Mouse (Mus musculus) layer of hippocampus, adult 9-11 months (tissue): ENCODE measurements around the gene Fam196a.

Experiments
- DNase-seq: peaks from one replicate; pipeline ENCODE4 v3.0.0; 2022

The Fam196a gene

DNA sequence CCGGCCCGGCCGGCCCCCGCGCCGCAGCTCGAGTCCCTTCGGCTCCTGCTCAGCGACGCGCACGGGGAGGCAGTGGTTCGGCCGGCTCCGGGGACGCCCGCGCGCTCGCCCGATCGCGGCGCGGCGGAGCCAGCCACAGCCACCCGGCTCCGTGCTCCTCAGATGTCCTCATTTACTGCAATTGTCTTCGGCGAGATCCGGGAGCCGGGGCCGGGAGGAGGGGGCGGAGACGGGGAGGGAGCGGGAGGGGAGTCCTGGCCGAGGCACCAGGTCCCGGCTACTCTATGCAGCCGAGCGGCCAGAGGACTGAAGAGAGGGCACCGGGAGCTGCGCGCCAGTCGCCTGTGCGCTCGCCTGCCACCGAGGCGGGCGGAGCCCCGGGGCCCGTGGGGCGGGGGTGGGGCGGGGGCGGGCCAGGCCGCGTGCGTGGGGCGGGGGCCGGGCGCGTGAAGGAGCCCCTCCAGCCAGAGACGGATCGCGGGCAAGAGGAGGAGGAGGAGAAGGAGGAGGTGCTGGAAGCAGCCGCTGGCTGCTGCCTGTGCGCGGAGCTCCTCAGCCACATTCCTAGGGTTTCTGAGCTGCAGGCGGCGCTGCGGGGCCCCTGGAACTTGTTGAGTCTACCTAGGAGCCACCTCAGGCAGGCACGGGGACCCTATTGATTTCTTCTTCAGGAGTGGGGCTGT is at the start of gene Fam196a:
Gene Fam196a (minus strand): TSS at position 504 of the 683 bp plus-strand sequence.
- DNase-seq: peak; percentile 59

DNA sequence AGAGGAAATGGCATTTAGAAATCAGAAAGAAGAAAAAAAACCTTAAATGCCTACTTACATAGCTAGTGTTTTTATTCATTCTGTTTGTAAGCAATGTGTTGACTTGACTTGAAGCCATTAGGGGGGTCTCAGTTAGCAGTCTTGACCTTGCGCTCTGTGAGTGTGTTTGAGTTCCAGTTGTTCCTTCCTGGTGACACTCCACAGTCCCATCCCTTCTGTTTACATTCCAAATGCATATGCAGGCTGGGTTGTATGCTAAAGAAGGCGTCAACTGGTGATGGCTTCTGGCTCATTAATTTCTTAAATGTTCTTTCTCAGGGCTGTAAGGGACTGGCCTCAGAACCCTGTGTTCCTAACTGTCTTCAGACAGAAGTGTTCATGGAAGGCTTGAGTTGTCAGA is 23.4 kb upstream of the Fam196a start:
- no peak for DNase-seq

DNA sequence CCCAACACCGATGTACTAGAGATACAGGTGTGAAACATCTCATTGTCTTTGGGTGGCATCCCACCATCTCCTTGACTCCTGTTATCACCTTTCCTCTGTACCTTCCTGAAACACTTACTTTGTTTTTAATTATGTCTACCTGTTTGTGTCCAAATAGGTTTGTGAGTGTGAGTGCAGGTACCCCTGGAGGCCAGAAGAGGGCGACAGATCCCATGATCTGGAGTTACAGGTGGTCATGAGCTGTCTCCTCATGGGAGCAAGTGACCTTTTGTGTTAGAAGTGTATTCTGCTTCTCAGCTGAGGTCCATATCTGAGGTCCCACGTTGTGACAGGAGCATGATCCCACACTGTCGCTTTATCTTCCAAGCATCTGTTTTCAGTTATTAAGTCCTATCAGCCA is 22.6 kb upstream of the Fam196a start:
- no peak for DNase-seq

DNA sequence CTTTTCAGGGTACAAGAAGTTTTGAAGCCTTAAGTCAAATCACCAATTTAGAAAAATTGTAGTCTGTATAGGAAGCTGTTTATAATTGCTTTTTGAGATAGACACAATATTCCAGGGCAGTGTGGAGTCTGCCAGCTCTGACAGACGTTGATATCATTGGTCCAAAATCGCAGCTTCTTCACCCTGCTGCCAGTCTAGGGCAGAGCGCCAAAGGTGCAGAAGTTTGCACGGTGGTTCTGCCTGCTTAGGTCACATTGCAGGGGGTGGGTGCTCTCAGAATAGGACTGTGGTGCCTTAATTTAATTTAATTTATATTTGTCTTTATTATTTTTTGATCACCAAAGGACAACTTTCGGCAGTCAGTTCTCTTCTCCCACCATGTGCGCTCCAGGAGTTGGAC is 20.9 kb upstream of the Fam196a start:
- no peak for DNase-seq

DNA sequence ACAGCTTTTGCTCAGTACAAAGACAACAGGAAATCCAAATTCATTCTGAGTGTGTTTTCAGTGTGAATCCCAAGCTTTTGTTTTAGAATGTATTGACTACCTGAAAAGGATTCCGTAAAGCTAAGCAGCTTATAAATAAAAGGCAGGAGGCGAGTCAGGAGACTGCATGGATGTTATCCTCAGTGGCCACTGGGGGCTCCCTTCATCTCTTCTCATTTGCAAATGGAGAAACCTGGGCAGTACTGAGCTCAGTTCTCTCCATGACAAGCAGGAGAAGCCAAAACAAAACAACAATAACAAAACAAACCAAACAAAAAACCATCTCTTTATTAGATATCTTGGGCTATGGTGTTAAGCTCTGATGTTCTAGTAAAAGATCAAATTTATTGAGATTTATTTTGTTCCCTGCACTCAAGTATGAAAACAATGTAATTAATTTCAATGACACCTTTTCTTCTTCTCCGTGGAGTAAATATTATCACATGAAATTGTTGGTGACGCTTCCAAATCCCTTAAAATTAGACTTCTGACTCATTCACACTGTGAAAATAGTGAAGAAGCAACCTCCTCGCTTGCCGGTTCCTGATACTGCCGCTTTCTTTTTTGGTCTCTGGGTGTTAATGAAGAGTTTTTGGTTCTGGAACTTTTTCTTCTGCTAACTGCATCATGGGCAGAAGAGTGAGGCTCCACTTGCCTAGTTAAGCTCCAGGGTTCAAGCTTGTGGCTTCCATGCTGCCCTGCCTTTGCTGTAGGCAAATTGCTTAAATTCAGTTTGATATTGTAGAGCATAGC is 7.9 kb upstream of the Fam196a start:
- DNase-seq: no peak

DNA sequence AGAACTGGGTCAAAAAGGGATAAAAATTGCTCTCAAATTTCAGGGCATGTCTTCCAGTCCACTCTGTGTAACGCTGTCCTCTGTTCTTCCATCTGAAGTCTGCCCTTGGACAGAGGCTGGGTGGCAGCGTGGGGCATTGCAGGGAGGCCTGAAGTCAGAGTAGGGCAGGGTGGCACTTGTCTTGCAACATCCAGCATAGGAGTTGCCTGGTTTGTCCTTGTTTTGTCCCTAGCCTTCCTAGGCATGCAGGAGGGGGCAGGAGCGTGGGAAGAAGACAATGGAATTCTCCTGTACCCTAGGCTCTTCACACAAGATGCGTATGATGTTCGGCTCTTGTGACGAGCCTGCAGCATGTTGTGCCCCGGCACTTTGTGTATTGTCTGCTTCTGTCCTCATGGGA is 5.5 kb upstream of the Fam196a start:
- no peak for DNase-seq

DNA sequence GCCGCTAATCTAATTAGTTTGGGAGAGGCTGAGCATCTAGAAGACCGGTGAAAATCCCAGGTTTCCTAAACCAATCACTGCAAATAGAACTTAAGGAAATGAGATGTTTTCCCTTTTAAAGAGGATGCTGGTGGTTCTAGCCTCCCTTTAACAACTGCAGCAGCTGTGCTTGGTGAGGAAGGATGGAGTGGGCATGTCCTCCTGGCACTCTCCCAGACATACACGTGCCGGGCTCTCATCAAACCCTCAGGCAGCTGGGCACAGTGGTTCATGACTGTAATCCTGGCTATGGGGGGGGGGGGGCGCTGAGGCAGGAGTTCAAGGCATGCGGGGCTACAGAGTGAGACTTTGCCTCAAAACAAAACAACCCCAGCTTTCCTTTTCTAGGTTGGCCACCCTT is 4.8 kb upstream of the Fam196a start:
- DNase-seq: no peak

- no peak for DNase-seq
Measured at GRCm38 (mm10) chr7:134941891-134942290, 3.7 kb upstream of the Fam196a start.

GRCm38 (mm10) chr7:134937471-134937926 is 731 bp downstream of the Fam196a start:
- no peak for DNase-seq

DNA sequence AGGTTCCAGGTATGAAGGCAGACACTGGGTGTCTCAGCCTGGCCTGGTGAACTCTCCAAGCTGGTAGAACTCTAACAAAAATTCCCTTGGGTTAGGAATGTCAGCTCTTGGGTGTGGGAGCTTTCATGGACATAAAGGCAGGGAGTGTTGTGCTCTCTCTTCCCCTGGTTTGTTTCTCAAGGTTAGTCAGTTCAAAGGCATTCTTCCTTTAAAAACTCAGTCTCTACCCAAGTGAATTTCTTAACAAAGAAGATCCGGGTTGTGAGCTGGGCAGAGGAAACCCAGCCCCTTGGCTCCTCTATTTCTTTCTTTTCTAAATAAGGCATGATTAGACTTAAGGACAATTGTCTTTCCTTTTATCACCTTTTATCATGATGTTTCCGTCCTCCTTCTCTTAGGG is 6.3 kb downstream of the Fam196a start:
- DNase-seq: no peak

- DNase-seq: no peak
Measured at GRCm38 (mm10) chr7:134901992-134902391, 36.2 kb downstream of the Fam196a start.

DNA sequence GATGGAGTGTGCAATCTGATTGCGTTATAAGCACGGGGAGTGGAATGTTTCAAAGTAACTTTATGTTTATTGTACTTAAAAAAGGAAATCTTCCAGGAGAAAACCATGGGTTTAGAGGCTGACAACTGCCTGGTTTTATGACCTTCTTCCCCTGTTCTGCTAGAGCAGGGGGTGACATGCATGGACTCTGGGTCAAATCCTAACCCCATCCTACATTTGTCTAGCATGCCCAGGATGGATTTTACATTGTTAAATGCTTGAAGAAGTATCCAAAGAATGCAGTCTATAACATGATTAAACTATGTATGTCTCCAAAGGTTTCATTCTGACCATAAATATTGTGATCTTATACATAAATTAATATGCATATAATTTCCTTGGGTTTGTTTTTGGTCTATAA is 38.8 kb downstream of the Fam196a start:
- no peak for DNase-seq

DNA sequence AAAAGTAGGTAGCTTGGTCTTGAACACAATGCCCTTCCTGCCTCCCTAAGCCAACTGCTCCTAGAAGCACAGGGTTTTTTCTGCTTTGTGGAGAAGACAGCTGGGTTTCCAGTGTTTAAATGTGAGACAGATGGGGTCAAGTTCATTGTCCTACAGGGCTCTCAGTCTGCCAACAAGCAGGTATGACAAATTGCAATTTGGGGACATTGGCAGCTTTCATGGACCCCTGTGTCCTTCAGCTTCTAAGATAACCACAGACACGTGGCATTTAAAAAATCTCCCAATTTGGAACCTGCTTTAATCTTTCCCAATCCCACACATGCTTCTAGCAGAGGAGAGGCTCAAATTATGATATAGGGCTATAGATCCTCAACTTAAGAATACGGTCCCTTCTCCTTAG is 43.6 kb downstream of the Fam196a start:
- DNase-seq: no peak

GRCm38 (mm10) chr7:134892972-134893371 is 45.3 kb downstream of the Fam196a start:
- DNase-seq: no peak

DNA sequence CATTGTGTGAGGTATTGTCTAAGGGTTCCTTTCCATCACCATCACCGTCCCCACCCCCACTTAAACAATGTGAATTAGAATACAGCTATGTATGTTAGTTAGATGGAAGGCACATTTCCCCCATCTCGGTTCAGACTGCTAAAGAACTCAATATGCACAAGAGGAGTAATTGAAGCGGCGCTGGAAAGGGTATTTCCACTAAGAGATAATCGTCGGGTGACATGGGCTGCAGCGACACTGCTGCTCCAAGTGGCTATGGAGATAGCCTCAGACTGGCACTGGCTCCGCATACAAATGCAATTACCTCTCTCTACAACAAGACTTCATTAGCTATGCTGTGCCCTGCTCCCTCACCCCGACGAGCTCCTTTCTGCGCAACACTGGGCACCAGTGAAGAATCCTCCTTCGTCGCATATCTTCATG is 45.8 kb downstream of the Fam196a start:
- no peak for DNase-seq

DNA sequence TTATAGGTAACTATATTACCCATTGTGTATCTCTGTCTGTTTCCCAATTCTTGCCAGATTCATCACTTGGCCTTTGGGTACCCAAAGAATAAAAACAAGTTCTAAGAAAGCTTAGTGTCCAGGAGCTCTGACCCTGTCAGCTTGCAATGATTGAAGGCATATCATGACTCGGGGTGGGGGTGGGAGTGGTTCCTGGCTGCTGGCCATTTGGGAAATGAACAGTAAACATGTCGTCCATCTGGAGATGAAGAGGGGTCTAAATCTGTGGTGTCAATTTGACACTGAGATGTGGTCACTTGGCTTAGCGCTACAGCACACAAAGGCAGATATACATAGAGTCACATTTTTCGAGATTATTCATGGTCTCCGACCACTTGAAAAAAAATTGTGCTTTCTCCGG is 54.7 kb downstream of the Fam196a start:
- no peak for DNase-seq

DNA sequence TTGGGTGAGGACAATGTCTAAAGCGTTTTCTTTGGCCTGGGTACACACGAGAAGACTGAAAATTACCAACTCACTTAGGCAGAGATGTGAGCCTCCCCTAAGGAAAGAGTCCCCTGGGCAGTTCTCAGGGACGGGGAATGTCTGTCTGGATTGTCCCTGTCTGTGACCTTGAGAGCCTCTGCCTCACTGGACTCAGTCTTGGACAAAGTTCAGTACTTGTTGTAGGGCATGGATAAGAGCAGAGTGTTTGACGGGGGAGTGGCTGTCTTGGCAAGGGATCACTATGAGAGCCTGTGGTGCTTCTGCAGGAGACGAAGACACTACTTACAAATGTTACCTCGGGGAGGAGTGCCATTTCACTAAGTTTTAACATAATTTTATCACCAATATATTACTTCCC is 57.8 kb downstream of the Fam196a start:
- DNase-seq: no peak

GRCm38 (mm10) chr7:134878985-134879384 is 59.2 kb downstream of the Fam196a start:
- DNase-seq: no peak

DNA sequence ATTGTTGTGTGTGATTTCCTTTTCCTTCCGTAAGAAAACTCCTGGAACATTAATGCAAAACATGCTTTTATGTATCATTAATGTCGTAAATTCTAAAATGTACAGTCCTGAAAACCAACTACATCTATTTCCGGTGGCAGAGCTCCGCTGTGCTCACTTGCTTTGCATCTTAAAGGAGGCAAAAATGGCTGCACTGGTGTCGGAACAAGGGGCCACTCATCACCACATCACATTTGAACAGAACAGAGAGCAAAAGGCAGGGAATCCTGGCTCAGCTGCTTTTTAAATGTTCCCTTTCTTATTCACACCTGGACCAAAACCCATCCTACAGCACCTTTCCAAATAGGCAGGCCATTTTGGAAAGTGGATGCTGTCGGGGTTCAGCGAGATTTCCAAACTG is 65.2 kb downstream of the Fam196a start:
- DNase-seq: no peak

DNA sequence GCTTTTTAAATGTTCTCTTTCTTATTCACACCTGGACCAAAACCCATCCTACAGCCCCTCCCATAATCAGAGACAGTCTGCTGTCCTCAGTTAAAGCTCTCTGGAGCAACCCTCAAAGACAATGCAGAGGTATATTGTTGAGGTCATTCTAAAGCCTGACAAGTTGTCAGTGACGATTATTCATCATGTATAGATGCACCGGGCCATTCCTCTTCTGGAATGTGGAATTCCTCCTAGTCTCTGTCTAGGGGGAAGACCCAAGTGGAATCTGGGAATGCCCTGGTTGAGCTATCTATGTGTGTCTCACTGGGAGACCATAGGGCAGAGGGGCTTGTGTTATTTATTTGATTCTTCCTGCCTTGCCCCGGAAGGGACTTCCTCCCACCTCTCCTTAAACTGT is 65.7 kb downstream of the Fam196a start:
- DNase-seq: no peak

DNA sequence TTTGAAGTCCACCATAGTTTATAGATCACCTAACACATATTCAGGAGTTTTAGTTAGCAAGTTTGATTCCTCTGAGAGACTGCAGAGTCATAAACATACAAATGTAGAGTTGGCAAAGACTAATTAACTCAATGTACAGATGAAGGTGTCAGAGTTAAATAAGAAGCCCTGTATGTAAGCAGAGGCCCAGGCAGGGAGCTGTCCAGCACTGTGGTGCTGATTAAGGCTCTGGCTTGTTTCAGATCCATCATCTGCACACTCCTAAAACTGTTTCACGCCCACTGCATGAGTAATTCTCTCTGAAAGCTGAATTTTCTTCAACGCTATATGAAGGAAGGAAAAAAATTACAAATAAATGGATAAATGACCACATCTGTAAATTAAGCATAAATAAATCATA is 74.1 kb downstream of the Fam196a start:
- peak; percentile 8 for DNase-seq

DNA sequence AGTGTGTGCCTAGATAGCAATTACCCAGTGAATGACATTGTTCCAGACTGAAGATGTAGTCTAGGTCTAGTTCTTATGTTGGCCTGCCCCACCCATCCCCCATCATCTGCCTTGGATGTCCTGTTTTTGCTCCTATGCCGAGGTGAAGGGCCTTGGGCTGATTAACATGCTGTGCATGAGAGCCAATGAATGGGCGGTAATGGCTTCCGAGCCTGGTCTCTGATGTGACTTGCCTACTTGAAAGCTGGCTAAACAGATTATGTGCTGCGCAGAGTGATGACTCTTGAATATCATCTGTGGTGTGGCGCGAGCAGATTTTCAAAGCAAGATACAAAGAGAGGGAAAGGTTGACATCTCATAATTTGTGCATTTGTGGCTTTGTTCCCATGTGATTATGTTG is 76.2 kb downstream of the Fam196a start:
- DNase-seq: no peak

- no peak for DNase-seq
Measured at GRCm38 (mm10) chr7:134842751-134843150, 95.5 kb downstream of the Fam196a start.

DNA sequence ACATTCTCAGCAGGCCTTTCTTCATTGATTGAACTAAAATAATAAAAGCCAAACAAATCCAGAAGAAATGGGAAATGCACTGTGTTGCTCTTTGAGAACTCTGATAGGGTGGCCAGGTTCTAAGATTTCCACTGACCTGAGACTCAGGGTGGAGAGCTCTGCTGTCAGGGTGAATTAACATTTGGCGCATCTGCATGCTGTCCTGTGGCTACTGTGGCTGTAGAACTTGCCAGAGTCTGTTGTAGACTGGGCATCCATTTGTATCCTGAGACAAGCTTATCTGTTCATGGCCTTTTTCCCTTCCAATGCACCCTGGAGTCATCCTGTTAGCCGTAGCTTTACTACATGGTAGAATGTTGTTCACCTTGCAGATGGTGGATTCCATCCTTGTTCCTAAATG is 98.2 kb downstream of the Fam196a start:
- DNase-seq: no peak
